Mouse (Mus musculus) myocyte (in vitro differentiated cells): ENCODE measurements around the gene Mvk.

Experiments
- CEBPB ChIP-seq: IDR thresholded peaks from 2 replicates; pipeline ENCODE4 v1.6.1; 2011; ENCODE audit warnings: mild to moderate bottlenecking, moderate library complexity; ENCODE audit not compliant: poor library complexity, insufficient read depth, severe bottlenecking
- E2F4 ChIP-seq: IDR thresholded peaks from one replicate; pipeline ENCODE4 v1.6.1; 2011; ENCODE audit warnings: mild to moderate bottlenecking, control low read depth, moderate library complexity; ENCODE audit not compliant: insufficient read depth
- MAX ChIP-seq: IDR thresholded peaks from one replicate; pipeline ENCODE4 v1.6.1; 2011; ENCODE audit warnings: low read depth, mild to moderate bottlenecking, control low read depth
- MYOD1 ChIP-seq, 3 experiments: IDR thresholded peaks; one replicate each; pipeline ENCODE4 v1.6.1; 2011; ENCODE audit warnings: control low read depth in 2 of 3, low read depth in 2 of 3, mild to moderate bottlenecking in 2 of 3, moderate library complexity in 1 of 3; ENCODE audit not compliant: insufficient read length in 2 of 3, control insufficient read depth in 1 of 3
- MYOG ChIP-seq, 3 experiments: IDR thresholded peaks; one replicate each; pipeline ENCODE4 v1.6.1; 2011; ENCODE audit warnings: control low read depth in 2 of 3, low read depth in 2 of 3, mild to moderate bottlenecking in 2 of 3; ENCODE audit not compliant: insufficient read length in 2 of 3, control insufficient read depth in 1 of 3, insufficient read depth in 1 of 3
- POLR2A ChIP-seq: IDR thresholded peaks from one replicate; pipeline ENCODE4 v1.6.1; 2011; ENCODE audit warnings: low read depth, mild to moderate bottlenecking, control low read depth, moderate library complexity; ENCODE audit not compliant: insufficient read length
- POLR2AphosphoS2 ChIP-seq: IDR thresholded peaks from one replicate; pipeline ENCODE4 v1.6.1; 2011; ENCODE audit warnings: low read depth, control low read depth; ENCODE audit not compliant: insufficient read length
- TCF12 ChIP-seq: IDR thresholded peaks from one replicate; pipeline ENCODE4 v1.6.1; 2011; ENCODE audit warnings: mild to moderate bottlenecking, control low read depth; ENCODE audit not compliant: poor library complexity, insufficient read depth, severe bottlenecking
- TCF3 ChIP-seq: IDR thresholded peaks from one replicate; pipeline ENCODE4 v1.6.1; 2011; ENCODE audit warnings: low read depth, control low read depth; ENCODE audit not compliant: insufficient read length
- USF1 ChIP-seq: IDR thresholded peaks from one replicate; pipeline ENCODE4 v1.6.1; 2011; ENCODE audit warnings: low read depth, mild to moderate bottlenecking, control low read depth, moderate library complexity

DNA sequence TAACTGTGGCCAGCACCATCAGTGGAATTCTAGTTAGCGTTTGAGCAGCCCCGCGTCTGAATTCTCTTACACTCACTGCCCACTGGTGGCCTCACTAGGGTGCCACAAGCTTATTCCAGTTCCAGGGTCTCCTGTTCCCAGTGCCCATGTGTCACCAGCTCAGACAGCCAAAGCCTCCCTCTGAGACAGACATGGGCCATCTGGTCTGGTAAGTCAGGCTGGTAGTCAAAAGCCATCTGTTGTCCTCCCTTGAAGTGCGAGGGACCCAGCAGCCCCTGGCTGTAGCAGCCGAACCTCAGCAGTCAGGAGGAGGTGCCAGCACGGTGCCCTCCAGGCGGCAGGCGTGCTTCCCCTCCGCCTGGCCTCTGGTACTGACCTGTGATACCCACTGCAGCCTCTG, 12.2 kb downstream of the Mvk start:
- no peak for TF ChIP-seq USF1
- TF ChIP-seq TCF12, result no peak
- no peak for TF ChIP-seq MYOG (IDR thresholded peaks at IDR 0.05; ENCODE audit: control insufficient read depth in 1 of 3, insufficient read depth in 1 of 3, insufficient read length in 2 of 3, low read depth in 2 of 3)
- no peak for TF ChIP-seq CEBPB
- no peak for TF ChIP-seq POLR2A
- no peak for TF ChIP-seq POLR2AphosphoS2
- TF ChIP-seq E2F4, result no peak
- no peak for TF ChIP-seq TCF3
- no peak for TF ChIP-seq MYOD1 (IDR thresholded peaks at IDR 0.05; ENCODE audit: control insufficient read depth in 1 of 3, insufficient read length in 2 of 3, low read depth in 2 of 3)
- no peak for TF ChIP-seq MAX
